In the genomic region with DNA sequence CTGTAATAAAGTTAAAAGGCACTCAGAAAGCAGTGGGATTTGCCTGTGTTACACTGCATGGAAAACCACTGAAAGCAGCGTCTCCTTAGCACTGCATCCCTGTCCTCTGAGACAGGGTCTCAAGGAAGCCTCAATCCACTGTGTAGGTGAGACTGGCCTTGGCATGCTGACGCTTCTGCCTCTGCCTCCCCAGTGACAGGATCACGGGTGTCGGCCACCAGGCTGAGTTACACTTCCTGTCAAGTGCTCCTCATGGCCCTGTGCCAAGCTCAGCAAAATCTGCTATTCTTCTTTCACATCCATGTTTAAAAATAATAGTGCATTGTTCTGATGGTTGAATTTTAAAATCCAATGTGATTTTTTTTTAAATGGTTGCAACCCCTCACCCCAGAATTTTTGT, we compare ENCODE assay signal across 10 mouse cellular contexts. TPM values are rescaled to one million over a fixed set of nuclear protein-coding genes. Genes with fewer than 3 reads are reported as not detected.
DNase-seq lines count a peak whose midpoint lies in the region; ATAC-seq and TF ChIP-seq lines count a peak whose summit lies in the region.
"Had no signal": no experiment of that assay in that cellular context is flagged by ENCODE, and none has a peak within 500 bp of the region (broad histone marks: within the 10 kb centered on the region; RNA-seq: fewer than 3 reads in every experiment).

No protein-coding gene starts in this region.

- H3K4me2 ChIP-seq in forebrain, embryonic 12.5 days = no peak overlapping the region
- no peak overlapping the region for H3K4me2 ChIP-seq in forebrain, embryonic 16.5 days (ENCODE audit: low read length)
- H3K4me2 ChIP-seq: midbrain, embryonic 12.5 days had no signal

- peak overlapping the region; percentile 21; the same call in 1 of the 2 replicates for H3K27ac ChIP-seq in forebrain, embryonic 12.5 days
- H3K27ac ChIP-seq in forebrain, embryonic 16.5 days (ENCODE audit: low read length) = no peak overlapping the region
- H3K27ac ChIP-seq in spleen, adult 2 months (ENCODE audit: insufficient read depth, low read length) = 0 out of 2 replicates have a peak overlapping the region, but pooled peaks have one; percentile 6
- H3K27ac ChIP-seq: midbrain, embryonic 12.5 days had no signal

- peaks cover 61% of the 10 kb centered on the region for H3K36me3 ChIP-seq in forebrain, embryonic 12.5 days (replicated peaks)
- H3K36me3 ChIP-seq in forebrain, embryonic 16.5 days (ENCODE audit: control insufficient read depth, insufficient read depth) = peaks cover 8% of the 10 kb centered on the region
- H3K36me3 ChIP-seq in spleen, adult 2 months (ENCODE audit: control insufficient read depth, insufficient read depth, low read length) = peaks cover 25% of the 10 kb centered on the region

- no peak for TF ChIP-seq POLR2A in spleen, adult 2 months (IDR thresholded peaks at IDR 0.05; ENCODE audit: low read depth, low read length)

- peak; percentile 8 to 45 for DNase-seq in spleen, adult 2 months (ENCODE audit: low read depth in 1 of 2, low spot score in 2 of 2)
- DNase-seq in spleen, adult 12 weeks (ENCODE audit: low spot score) = no peak
- DNase-seq in gastrocnemius, adult 8-10 months (ENCODE audit: low spot score in 2 of 2) = peak; percentile 12 to 37
- DNase-seq in kidney, postnatal 14 days = peak; percentile 83
- DNase-seq in right cerebral cortex, postnatal 14 days = peak; percentile 62
- DNase-seq in embryo, embryonic 10 days (ENCODE audit: low spot score) = no peak

- no peak overlapping the region for H3K4me3 ChIP-seq in forebrain, embryonic 12.5 days (replicated peaks)
- no peak overlapping the region for H3K4me3 ChIP-seq in forebrain, embryonic 16.5 days (replicated peaks; ENCODE audit: low read length)
- H3K4me3 ChIP-seq in spleen, adult 2 months (ENCODE audit: extremely low read depth, insufficient read depth, insufficient read length) = no peak overlapping the region
- H3K4me3 ChIP-seq: erythroblast, embryonic 14.5 days; midbrain, embryonic 12.5 days had no signal

- H3K9ac ChIP-seq in forebrain, embryonic 12.5 days = no peak overlapping the region
- no peak overlapping the region for H3K9ac ChIP-seq in forebrain, embryonic 16.5 days (replicated peaks; ENCODE audit: low read depth, low read length)
- H3K9ac ChIP-seq: midbrain, embryonic 12.5 days had no signal

- TF ChIP-seq CTCF in spleen, adult 2 months (IDR thresholded peaks at IDR 0.05; ENCODE audit: extremely low read depth, insufficient read depth, insufficient read length, insufficient replicate concordance) = no peak

- no peak for ATAC-seq in forebrain, embryonic 12.5 days (ENCODE audit: low FRiP score)
- ATAC-seq in forebrain, embryonic 16.5 days = no peak

- peaks cover 5% of the 10 kb centered on the region; the same call in 1 of the 2 replicates for H3K4me1 ChIP-seq in forebrain, embryonic 12.5 days
- peaks cover 12% of the 10 kb centered on the region for H3K4me1 ChIP-seq in forebrain, embryonic 16.5 days (replicated peaks; ENCODE audit: control insufficient read depth, insufficient read depth, low read length)
- peaks cover 3% of the 10 kb centered on the region; the same call in 1 of the 2 replicates for H3K4me1 ChIP-seq in spleen, adult 2 months (ENCODE audit: control insufficient read depth, insufficient read depth, insufficient read length)
- H3K4me1 ChIP-seq: midbrain, embryonic 12.5 days had no signal

- WGBS in forebrain, embryonic 12.5 days = 77% methylated on average over 4 of the region's 4 CpGs
- WGBS in forebrain, embryonic 16.5 days = 54% methylated on average over 4 of the region's 4 CpGs
- WGBS in spleen, adult 2 months = 23% methylated on average over 4 of the region's 4 CpGs

- no peaks in the 10 kb centered on the region for H3K9me3 ChIP-seq in forebrain, embryonic 12.5 days
- H3K9me3 ChIP-seq in forebrain, embryonic 16.5 days (ENCODE audit: control insufficient read depth, low read length) = no peaks in the 10 kb centered on the region
- H3K9me3 ChIP-seq: midbrain, embryonic 12.5 days had no signal

- no peaks in the 10 kb centered on the region for H3K27me3 ChIP-seq in forebrain, embryonic 12.5 days
- H3K27me3 ChIP-seq in forebrain, embryonic 16.5 days (replicated peaks; ENCODE audit: control insufficient read depth, insufficient read depth, low read length) = no peaks in the 10 kb centered on the region
- H3K27me3 ChIP-seq in spleen, adult 2 months (ENCODE audit: control insufficient read depth, insufficient read depth, low read length) = no peaks in the 10 kb centered on the region
- H3K27me3 ChIP-seq: midbrain, embryonic 12.5 days had no signal

RNA-seq across cellular contexts. Expression of gene Cep95, which starts 31.9 kb away (rescaled TPM):
- 25.4 and 27.0 TPM in 2 replicates for polyA plus RNA-seq in forebrain, embryonic 12.5 days (2016; fragmentation: Nextera tagmentation; extraction: Ambion mirVana)
- polyA plus RNA-seq in forebrain, embryonic 16.5 days (2015; fragmentation: Nextera tagmentation; extraction: Ambion mirVana) = 22.5 and 25.9 TPM in 2 replicates
- polyA plus RNA-seq in spleen, adult 2 months (2012; rRNA removed) = 2.0 and 2.1 TPM in 2 replicates
- 1 to 10 TPM; 2.5 to 5.0 (median 3.4) TPM for total RNA-seq in gastrocnemius, adult 8-10 months (2022)

RNA-seq across cellular contexts. Expression of gene Ddx5, which starts 32.0 kb away (rescaled TPM):
- polyA plus RNA-seq in forebrain, embryonic 12.5 days (2016; fragmentation: Nextera tagmentation; extraction: Ambion mirVana) = 507 and 536 TPM in 2 replicates
- polyA plus RNA-seq in forebrain, embryonic 16.5 days (2015; fragmentation: Nextera tagmentation; extraction: Ambion mirVana) = 520 and 566 TPM in 2 replicates
- 608 and 672 TPM in 2 replicates for polyA plus RNA-seq in spleen, adult 2 months (2012; rRNA removed)
- total RNA-seq in gastrocnemius, adult 8-10 months (2022) = 100 to 1,000 TPM; 190 to 257 (median 232) TPM

RNA-seq across cellular contexts. Expression of gene Polg2, which starts 41.6 kb away (rescaled TPM):
- 10.3 and 10.4 TPM in 2 replicates for polyA plus RNA-seq in forebrain, embryonic 12.5 days (2016; fragmentation: Nextera tagmentation; extraction: Ambion mirVana)
- polyA plus RNA-seq in forebrain, embryonic 16.5 days (2015; fragmentation: Nextera tagmentation; extraction: Ambion mirVana) = 8.8 and 8.9 TPM in 2 replicates
- 7.2 and 9.0 TPM in 2 replicates for polyA plus RNA-seq in spleen, adult 2 months (2012; rRNA removed)
- 1 to 10 TPM; 2.3 to 3.5 (median 3.0) TPM for total RNA-seq in gastrocnemius, adult 8-10 months (2022)

Comparison
In these comparisons a context has a peak if more than half of its experiments do, and no peak if none do; other contexts are left out.
1. DNase-seq: peak in spleen, adult 2 months (2 of 2), gastrocnemius, adult 8-10 months (2 of 2), kidney, postnatal 14 days (single experiment) and right cerebral cortex, postnatal 14 days (single experiment); none in spleen, adult 12 weeks (single experiment) and embryo, embryonic 10 days (single experiment).